Mouse (Mus musculus) MEL (cell line): ENCODE results near the gene Cald1.

ENCODE experiments used
- BHLHE40 ChIP-seq: IDR thresholded peaks from 2 replicates; pipeline ENCODE4 v1.6.1; 2012; ENCODE audit warnings: low read depth, mild to moderate bottlenecking, inconsistent platforms, low read length, improper control_type of control experiment, borderline replicate concordance
- CHD1 ChIP-seq: IDR thresholded peaks from 2 replicates; pipeline ENCODE4 v1.6.1; 2012; ENCODE audit warnings: low read depth, mild to moderate bottlenecking, inconsistent platforms, low read length, improper control_type of control experiment
- CTCF ChIP-seq, 3 experiments: IDR thresholded peaks in 2 of 3; conservative IDR thresholded peaks in 1 of 3; 2 replicates each; pipeline ENCODE4 v1.5.1; 2011 to 2012; ENCODE audit warnings: low read length in 3 of 3, low read depth in 2 of 3, mild to moderate bottlenecking in 2 of 3, improper control_type of control experiment in 1 of 3, inconsistent platforms in 1 of 3, mixed read lengths in 1 of 3, moderate library complexity in 1 of 3; ENCODE audit not compliant: control insufficient read depth in 1 of 3, insufficient read depth in 1 of 3, poor library complexity in 1 of 3, severe bottlenecking in 1 of 3
- E2F4 ChIP-seq: IDR thresholded peaks from 2 replicates; pipeline ENCODE4 v1.6.1; 2011; ENCODE audit warnings: low read depth, low read length, improper control_type of control experiment, borderline replicate concordance
- EP300 ChIP-seq, 2 experiments: IDR thresholded peaks; 2 replicates each; pipeline ENCODE4 v1.6.1; 2011; ENCODE audit warnings: improper control_type of control experiment in 2 of 2, low read length in 2 of 2, low read depth in 1 of 2, mild to moderate bottlenecking in 1 of 2
- GABPA ChIP-seq: IDR thresholded peaks from 2 replicates; pipeline ENCODE4 v1.6.1; 2012; ENCODE audit warnings: low read depth, mild to moderate bottlenecking, inconsistent platforms, low read length, improper control_type of control experiment, moderate library complexity
- MAX ChIP-seq: IDR thresholded peaks from 2 replicates; pipeline ENCODE4 v1.6.1; 2011; ENCODE audit warnings: low read length, improper control_type of control experiment
- MAZ ChIP-seq: IDR thresholded peaks from 2 replicates; pipeline ENCODE4 v1.6.1; 2012; ENCODE audit warnings: low read depth, mild to moderate bottlenecking, inconsistent platforms, low read length, improper control_type of control experiment
- POLR2A ChIP-seq, 2 experiments: IDR thresholded peaks; 2 replicates each; pipeline ENCODE4 v1.6.1; 2011 to 2012; ENCODE audit warnings: low read length in 2 of 2, mild to moderate bottlenecking in 2 of 2, control low read depth in 1 of 2, improper control_type of control experiment in 1 of 2, low read depth in 1 of 2, moderate library complexity in 1 of 2; ENCODE audit not compliant: control insufficient read depth in 1 of 2, insufficient read depth in 1 of 2, poor library complexity in 1 of 2
- TBP ChIP-seq: IDR thresholded peaks from 2 replicates; pipeline ENCODE4 v1.8.0; 2011; ENCODE audit warnings: low read depth, low read length, improper control_type of control experiment
- TCF12 ChIP-seq: IDR thresholded peaks from 2 replicates; pipeline ENCODE4 v1.6.1; 2014; ENCODE audit warnings: low read depth, mild to moderate bottlenecking, inconsistent platforms, low read length, improper control_type of control experiment, moderate library complexity
- ZC3H11A ChIP-seq: IDR thresholded peaks from 2 replicates; pipeline ENCODE4 v1.6.1; 2012; ENCODE audit warnings: low read depth, mild to moderate bottlenecking, inconsistent platforms, low read length, improper control_type of control experiment

- no peak for TF ChIP-seq E2F4
- no peak for TF ChIP-seq EP300 (IDR thresholded peaks at IDR 0.05; ENCODE audit: low read depth in 1 of 2, low read length in 2 of 2)
- no peak for TF ChIP-seq CTCF (IDR thresholded peaks at IDR 0.05 in 2 of 3, conservative IDR thresholded peaks at IDR 0.05 in 1 of 3; ENCODE audit: control insufficient read depth in 1 of 3, insufficient read depth in 1 of 3, low read depth in 2 of 3, low read length in 3 of 3, poor library complexity in 1 of 3, severe bottlenecking in 1 of 3)
- no peak for TF ChIP-seq BHLHE40
- TF ChIP-seq TBP = no peak
- TF ChIP-seq GABPA = no peak
- no peak for TF ChIP-seq POLR2A (IDR thresholded peaks at IDR 0.05; ENCODE audit: control insufficient read depth in 1 of 2, insufficient read depth in 1 of 2, low read depth in 1 of 2, low read length in 2 of 2, poor library complexity in 1 of 2)
- TF ChIP-seq MAZ = no peak
- TF ChIP-seq ZC3H11A = no peak
- TF ChIP-seq TCF12 = no peak
- TF ChIP-seq CHD1 = no peak
- TF ChIP-seq MAX = no peak
Measured at GRCm38 (mm10) chr6:34797887-34798286, 199.6 kb downstream of the Cald1 start.
